Mouse (Mus musculus) limb, embryonic 14.5 days (tissue): ENCODE results near the gene Atxn7l3. TPM values are rescaled to one million over a fixed set of nuclear protein-coding genes. Genes with fewer than 3 reads are reported as not detected.
A peak's percentile ranks its signal among the peaks of the same experiment; 100 is the strongest.

Source experiments
- ATAC-seq: fragments of 200-750 bp; cut with Nextera tagmentation; 2 replicates; pipeline ENCODE4 v1.8.0; 2017; ENCODE audit warnings: low read depth, moderate number of reproducible peaks, moderate TSS enrichment; ENCODE audit not compliant: low FRiP score
- DNase-seq: peaks from one replicate; pipeline ENCODE4 v3.0.0-alpha.2; 2015; ENCODE audit warnings: low spot score
- H3K27ac ChIP-seq: fragments of 300-500 bp; sonication (generic); replicated peaks from 2 replicates; pipeline ENCODE4 v1.5.1; 2014; ENCODE audit warnings: low read depth, mild to moderate bottlenecking, low read length, moderate library complexity, mixed read lengths
- H3K27me3 ChIP-seq: fragments of 300-500 bp; sonication (generic); 2 replicates; pipeline ENCODE4 v1.6.1; 2014; ENCODE audit warnings: low read length, mixed read lengths; ENCODE audit not compliant: control insufficient read depth, insufficient read depth
- H3K36me3 ChIP-seq: fragments of 300-500 bp; sonication (generic); 2 replicates; pipeline ENCODE4 v1.6.1; 2014; ENCODE audit warnings: mild to moderate bottlenecking, low read length, moderate library complexity, mixed read lengths; ENCODE audit not compliant: control insufficient read depth, insufficient read depth
- H3K4me1 ChIP-seq: fragments of 300-500 bp; sonication (generic); 2 replicates; pipeline ENCODE4 v1.6.1; 2014; ENCODE audit warnings: antibody characterized with exemption, low read length, mixed read lengths; ENCODE audit not compliant: control insufficient read depth, insufficient read depth
- H3K4me2 ChIP-seq: fragments of 300-500 bp; sonication (generic); replicated peaks from 2 replicates; pipeline ENCODE4 v1.6.1; 2014; ENCODE audit warnings: low read depth, mild to moderate bottlenecking, low read length, moderate library complexity; ENCODE audit not compliant: severe bottlenecking
- H3K4me3 ChIP-seq: fragments of 300-500 bp; sonication (generic); replicated peaks from 2 replicates; pipeline ENCODE4 v1.5.1; 2014; ENCODE audit warnings: low read length
- H3K9ac ChIP-seq: fragments of 300-500 bp; sonication (generic); 2 replicates; pipeline ENCODE4 v1.6.1; 2014; ENCODE audit warnings: mild to moderate bottlenecking, low read depth, low read length, moderate library complexity; ENCODE audit not compliant: severe bottlenecking
- H3K9me3 ChIP-seq: fragments of 300-500 bp; sonication (generic); 2 replicates; pipeline ENCODE4 v1.6.1; 2016; ENCODE audit warnings: low read length; ENCODE audit not compliant: control insufficient read depth
- POLR2A ChIP-seq: fragments of 200-500 bp; IDR thresholded peaks from 2 replicates; pipeline ENCODE4 v1.8.0; 2012; ENCODE audit warnings: inconsistent platforms, mild to moderate bottlenecking, moderate library complexity, borderline replicate concordance; ENCODE audit not compliant: insufficient read depth, insufficient read length; ENCODE audit errors: extremely low read depth
- WGBS: fragments of 180-500 bp; shearing (Covaris S2); extraction: QIAGEN DNeasy Blood & Tissue Kit; methylation state at CpG from one replicate; pipeline ENCODE4 v1.1.7; 2014; 5-methylcytosine and 5-hydroxymethylcytosine counted together
- polyA plus RNA-seq, 2 experiments: library from polyadenylated mRNA; depleted of rRNA in 1 of 2; stranded (reverse) in 1 of 2; unstranded in 1 of 2; fragments of >200 nt; fragmentation: Nextera tagmentation in 1 of 2; extraction: Ambion mirVana in 1 of 2; gene quantifications; 2 replicates each; pipeline versions ENCODE4 v1.2.1 to v1.2.3; 2012 to 2014

The Atxn7l3 gene
- polyA plus RNA-seq, 2 experiments: 21.0 to 72.1 TPM

GRCm38 (mm10) chr11:102323516-102323915 is 27.1 kb upstream of the Atxn7l3 start:
- Histone ChIP-seq H3K9me3 (no peaks in the 10 kb centered on the region), H3K27ac (no peak overlapping the region), H3K4me2 (no peak overlapping the region), H3K9ac (no peak overlapping the region), H3K4me1 (no peaks in the 10 kb centered on the region), H3K27me3 (no peaks in the 10 kb centered on the region), H3K4me3 (no peak overlapping the region), H3K36me3 (no peaks in the 10 kb centered on the region)
- no peak for TF ChIP-seq POLR2A
- DNase-seq (no peak), ATAC-seq (no peak)
- 81% methylated on average over 1 of the region's 1 CpGs for WGBS

DNA sequence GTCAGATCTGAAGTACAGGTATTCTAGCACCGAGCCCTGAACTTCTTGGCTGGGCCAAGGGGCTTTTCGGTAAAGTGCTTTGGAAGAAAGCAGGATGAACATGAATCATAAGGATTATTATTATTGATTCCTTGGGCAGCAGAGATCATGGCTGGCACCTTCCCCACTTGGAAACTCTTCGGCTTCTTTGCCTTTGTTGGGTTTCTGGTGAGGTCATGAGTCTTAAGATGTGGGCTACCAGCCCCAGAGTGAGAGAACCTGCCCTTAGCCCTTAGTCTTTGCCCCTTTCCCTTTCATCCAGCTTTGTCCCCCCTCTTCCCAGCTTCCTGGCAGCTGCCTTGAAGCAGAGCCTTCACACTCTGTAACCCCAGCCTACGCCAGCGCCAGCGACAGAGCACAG is 25.5 kb upstream of the Atxn7l3 start:
- H3K9ac ChIP-seq: no peak overlapping the region
- H3K4me3 ChIP-seq: no peak overlapping the region
- H3K9me3 ChIP-seq: no peaks in the 10 kb centered on the region
- H3K4me1 ChIP-seq: no peaks in the 10 kb centered on the region
- no peak overlapping the region for H3K27ac ChIP-seq
- H3K27me3 ChIP-seq: no peaks in the 10 kb centered on the region
- DNase-seq (no peak), ATAC-seq (no peak)
- no peaks in the 10 kb centered on the region for H3K36me3 ChIP-seq
- no peak for TF ChIP-seq POLR2A
- H3K4me2 ChIP-seq: no peak overlapping the region
- 69% methylated on average over 6 of the region's 6 CpGs for WGBS

- Histone ChIP-seq H3K9me3 (no peaks in the 10 kb centered on the region), H3K36me3 (no peaks in the 10 kb centered on the region), H3K4me1 (peaks cover 8% of the 10 kb centered on the region), H3K27ac (peak overlapping the region; percentile 98), H3K27me3 (no peaks in the 10 kb centered on the region), H3K9ac (peak overlapping the region; percentile 99), H3K4me3 (peak overlapping the region; percentile 100), H3K4me2 (peak overlapping the region; percentile 94)
- DNase-seq (peak; percentile 87), ATAC-seq (no peak)
- WGBS: 8% methylated on average over 10 of the region's 10 CpGs
- peak; percentile 19; the same call in 1 of the 2 replicates for TF ChIP-seq POLR2A
These were observed 24.2 kb upstream of the Atxn7l3 start for GRCm38 (mm10) chr11:102320686-102321005.

DNA sequence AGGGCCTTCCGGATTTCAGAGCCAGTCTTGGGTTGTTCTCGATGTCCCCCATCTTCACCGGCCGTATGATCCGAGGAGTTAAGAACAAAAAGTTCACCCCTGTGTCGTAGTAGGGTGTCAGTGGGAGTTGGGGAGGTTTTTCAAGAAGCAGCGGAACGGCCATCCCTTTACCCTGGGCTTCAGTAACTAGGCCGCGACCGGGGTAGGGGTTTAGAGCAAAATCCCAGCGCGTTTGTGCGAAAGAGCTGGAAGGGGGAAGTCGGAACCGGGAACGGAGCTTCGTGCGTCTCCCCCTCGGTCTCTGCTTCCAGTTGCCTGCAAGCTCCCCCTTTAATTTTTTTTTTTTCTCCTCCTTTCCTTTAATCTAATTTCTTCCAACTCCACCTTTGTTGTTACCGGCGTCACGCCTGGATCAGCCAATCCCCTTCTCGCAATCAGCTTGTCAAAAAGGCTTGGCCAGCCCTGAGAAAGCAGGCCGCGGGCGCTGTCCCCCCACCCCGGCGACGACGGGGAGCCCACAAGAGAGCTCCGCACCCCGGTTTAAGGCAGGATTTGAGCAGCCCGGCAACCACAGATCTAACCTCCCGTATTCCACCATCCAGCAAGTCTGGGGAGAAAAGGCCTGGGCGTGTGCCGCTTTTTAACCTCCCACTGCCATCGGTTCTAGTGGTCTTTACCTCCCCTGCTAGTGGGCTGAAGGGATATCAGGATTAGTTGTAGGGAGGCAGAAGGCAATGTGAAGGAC is 23.7 kb upstream of the Atxn7l3 start:
- TF ChIP-seq POLR2A: peak; percentile 83; the same call in 1 of the 2 replicates
- Histone ChIP-seq H3K9me3 (no peaks in the 10 kb centered on the region), H3K4me1 (peaks cover 9% of the 10 kb centered on the region), H3K4me3 (peak overlapping the region; percentile 100), H3K9ac (peak overlapping the region; percentile 99), H3K36me3 (peaks cover 3% of the 10 kb centered on the region), H3K27me3 (no peaks in the 10 kb centered on the region), H3K27ac (peak overlapping the region; percentile 98), H3K4me2 (peak overlapping the region; percentile 94)
- DNase-seq (peak; percentile 86), ATAC-seq (peak; percentile 34; the same call in 1 of the 2 replicates)
- WGBS: under 1% methylated on average over 38 of the region's 38 CpGs

GRCm38 (mm10) chr11:102319410-102319792 is 23.0 kb upstream of the Atxn7l3 start, which contains the start of gene Ubtf:
Gene Ubtf, minus strand, starts transcription at chr11:102319742.
- Histone ChIP-seq H3K4me3 (peak within 1 kb of the TSS; percentile 100), H3K4me1 (peaks cover 9% of the 10 kb centered on the region), H3K4me2 (peak within 1 kb of the TSS; percentile 94), H3K36me3 (peaks cover 11% of the 10 kb centered on the region), H3K27ac (peak within 1 kb of the TSS; percentile 98), H3K9ac (peak within 1 kb of the TSS; percentile 99), H3K27me3 (no peaks in the 10 kb centered on the region), H3K9me3 (no peaks in the 10 kb centered on the region)
- TF ChIP-seq POLR2A: no peak
- peak; percentile 80 for DNase-seq
- ATAC-seq: peak; percentile 14
- WGBS: under 1% methylated on average over 25 of the region's 25 CpGs
